Mouse (Mus musculus) c-Kit-negative CD71-positive TER-119-positive erythroid progenitor cells, embryonic 14.5 days (primary cell): ENCODE results near the gene Ppp4r3b.

Source experiments
- DNase-seq: peaks from one replicate; pipeline ENCODE4 v3.0.0-alpha.2; 2013; ENCODE audit warnings: low read depth, low spot score

Gene Ppp4r3b

DNA sequence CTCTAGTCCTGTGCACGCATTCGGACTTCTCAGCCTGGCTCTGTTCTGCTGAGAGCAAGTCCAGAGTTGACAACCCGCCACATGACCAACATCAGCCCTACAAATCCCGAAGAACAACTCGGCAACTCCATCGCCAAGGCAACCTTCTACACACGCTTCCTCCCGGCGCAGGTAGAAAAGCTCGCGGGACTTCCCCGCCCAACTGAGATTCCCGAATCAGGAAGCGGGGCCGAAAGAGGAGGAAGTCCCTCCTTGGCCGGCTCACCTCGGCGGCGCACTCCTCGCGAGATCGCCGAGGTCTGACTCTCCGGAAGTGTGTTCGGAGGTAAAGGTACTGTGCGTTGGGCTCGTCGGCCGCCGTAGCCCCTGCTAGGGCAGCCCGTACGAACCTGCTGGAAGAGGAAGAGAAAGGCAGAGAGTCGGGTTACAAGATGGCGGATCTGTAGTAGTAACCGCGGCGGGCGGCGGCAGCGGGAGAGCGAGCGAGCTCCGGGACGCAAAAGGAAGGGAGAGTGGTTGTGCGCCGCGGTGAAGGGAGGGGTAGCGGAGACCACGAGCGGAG is at the start of gene Ppp4r3b:
Gene Ppp4r3b, plus strand, starts transcription at position 328 of the 562 bp plus-strand sequence.
- peak; percentile 88 for DNase-seq

- no peak for DNase-seq
These were observed 42.8 kb upstream of the Ppp4r3b start for GRCm38 (mm10) chr11:29129862-29130384.

GRCm38 (mm10) chr11:29130385-29131355 is 42.0 kb upstream of the Ppp4r3b start, which contains the start of gene Pnpt1:
Gene Pnpt1, plus strand, starts transcription at chr11:29130744.
- peak; percentile 83 for DNase-seq

DNA sequence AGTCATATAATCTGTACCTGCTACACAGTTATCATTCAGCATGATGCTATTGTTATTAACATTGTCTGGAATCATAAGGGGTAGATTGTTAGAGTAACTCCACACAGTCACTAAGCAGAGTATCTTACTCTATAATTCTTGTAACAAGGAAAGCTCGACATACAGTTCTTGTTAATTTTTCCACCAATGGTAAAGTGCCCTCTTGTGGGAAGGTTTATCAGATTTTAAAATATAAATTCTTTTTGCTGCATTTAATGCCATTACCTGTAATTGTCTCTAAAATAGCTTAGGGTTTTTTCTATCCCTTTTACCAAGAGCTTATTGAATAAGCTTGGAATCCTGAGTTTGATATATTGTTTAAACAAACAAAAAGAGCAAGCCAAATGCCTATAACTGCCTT is 32.0 kb upstream of the Ppp4r3b start:
- no peak for DNase-seq

DNA sequence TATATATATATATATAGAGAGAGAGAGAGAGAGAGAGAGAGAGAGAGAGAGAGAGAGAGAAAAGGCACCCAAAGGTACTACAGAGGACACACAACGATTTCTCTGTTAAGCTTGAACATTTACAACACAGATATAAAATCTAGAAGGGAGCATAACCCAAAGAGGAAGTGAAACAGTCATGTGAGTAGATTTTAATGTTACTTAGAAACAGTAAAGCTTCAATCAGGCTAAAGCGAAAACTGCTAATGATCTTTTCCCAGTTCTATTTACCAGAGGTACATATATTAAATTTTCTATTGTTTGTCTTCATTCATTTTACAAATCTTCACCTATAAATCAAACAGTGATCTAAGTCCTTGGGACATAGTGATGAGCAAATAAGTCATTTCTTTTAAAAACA is 23.8 kb upstream of the Ppp4r3b start:
- DNase-seq, result no peak

DNA sequence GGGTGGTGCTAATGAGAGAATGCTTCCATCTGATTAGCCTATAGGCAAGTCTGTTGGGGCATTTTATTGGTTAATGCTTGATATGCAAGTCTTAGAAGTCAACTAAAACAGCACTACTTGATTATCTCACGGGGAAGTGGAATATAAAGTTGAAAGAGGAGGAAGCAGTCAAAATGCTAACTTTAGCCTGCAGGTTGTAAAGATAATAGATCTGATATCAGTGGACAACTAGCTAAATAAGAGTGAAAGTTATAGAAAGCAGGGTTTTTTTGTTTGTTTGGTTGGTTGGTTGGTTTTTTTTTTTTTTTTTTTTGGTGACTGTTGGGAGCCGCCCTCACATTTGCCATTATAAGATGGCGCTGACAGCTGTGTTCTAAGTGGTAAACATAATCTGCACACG is 9.1 kb upstream of the Ppp4r3b start:
- no peak for DNase-seq

DNA sequence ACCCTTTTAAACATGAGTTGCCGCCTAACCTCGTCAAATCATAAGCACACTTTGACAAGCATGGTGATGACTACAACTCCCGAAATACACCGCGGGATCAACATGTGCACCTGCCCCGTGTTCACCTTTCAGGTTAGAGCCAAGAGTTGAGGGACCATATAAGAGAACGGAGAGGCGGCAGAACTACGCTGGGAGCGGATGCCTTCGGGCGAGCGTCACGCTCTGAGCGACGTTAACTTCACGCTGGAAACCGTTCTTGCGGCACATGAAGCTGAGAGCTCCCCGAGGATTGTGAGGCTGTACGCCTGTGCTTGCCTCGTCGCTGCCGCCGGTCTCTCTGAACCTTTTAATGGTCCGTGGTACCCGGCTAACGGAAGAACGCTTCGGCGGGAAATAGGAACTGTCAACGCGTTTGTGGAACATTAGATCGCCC is 715 bp upstream of the Ppp4r3b start:
- DNase-seq, result peak; percentile 48

DNA sequence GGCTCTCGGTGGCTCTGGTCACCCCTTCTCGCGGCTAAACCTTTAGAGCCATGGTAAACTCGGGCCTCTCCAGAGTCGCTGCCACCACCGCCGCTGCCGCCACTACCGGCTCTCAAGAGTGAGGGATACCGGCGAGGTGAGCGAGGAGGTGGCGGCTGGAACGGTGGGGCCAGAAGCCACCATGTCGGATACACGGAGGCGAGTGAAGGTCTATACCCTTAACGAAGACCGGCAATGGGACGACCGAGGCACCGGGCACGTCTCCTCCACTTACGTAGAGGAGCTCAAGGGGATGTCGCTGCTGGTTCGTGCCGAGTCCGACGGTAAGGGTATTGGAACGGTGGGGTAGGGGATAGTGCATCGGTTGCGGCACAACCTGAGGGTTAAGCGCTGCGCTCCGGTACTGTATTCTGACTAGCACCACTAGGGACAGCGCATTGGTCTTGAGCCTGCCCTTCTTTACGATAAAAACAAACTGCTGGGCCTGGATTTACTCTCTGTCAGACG is 488 bp downstream of the Ppp4r3b start:
- DNase-seq, result peak; percentile 56

DNA sequence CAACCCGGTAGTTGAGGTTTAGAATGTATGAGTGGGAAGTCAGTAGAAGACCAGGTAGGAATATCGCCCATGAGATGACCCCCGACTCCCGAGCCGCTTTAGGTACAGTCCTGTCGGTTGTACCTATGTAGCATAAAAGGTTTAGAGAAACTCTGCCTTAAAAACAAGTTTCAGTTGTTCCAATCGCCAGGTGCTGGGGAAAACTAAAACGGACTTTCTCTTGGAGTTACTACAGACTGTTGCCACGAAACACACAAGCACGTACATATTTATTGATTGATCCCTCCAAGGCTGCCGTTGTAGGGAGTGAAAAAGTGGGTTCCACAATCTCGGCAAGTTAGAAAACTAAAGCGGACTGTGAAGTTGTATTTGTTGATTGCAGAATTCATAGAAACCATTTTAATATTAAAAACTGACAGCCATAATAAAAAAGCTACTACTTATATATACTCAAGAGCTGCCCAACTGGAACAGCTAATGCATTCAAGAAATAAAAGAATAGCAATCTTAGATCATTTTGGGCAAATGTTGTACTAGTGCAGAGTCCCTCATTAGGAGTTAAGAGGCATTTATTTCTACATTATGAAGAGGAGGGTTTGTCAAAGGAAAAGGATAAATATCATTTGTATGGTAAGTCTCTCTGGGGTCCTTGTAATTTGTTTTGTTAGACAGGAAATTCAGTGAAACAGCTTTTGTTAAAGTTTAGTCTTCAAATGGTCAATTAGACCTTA is 1.2 kb downstream of the Ppp4r3b start:
- DNase-seq, result peak; percentile 27

GRCm38 (mm10) chr11:29179319-29179718 is 6.6 kb downstream of the Ppp4r3b start:
- DNase-seq, result no peak

DNA sequence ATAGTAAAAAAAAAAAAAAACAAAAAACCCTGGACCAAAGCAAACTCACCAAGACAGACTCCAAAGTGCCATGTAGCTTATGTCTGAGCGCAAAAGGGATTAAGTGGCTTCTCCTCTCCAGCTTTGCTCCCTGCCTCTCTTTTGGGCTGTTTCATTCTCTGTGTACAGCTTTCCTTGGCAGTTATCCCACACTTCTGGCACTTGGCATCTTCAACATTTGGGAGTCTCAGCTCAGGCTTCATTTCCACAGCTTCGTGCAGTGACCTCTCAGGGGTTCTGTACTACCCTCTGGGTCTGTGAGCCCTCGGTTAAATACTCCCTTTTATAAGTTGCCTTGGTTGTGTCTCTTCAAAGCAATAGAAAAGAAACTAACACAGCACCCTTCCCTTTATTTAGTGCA is 8.0 kb downstream of the Ppp4r3b start:
- DNase-seq, result no peak

DNA sequence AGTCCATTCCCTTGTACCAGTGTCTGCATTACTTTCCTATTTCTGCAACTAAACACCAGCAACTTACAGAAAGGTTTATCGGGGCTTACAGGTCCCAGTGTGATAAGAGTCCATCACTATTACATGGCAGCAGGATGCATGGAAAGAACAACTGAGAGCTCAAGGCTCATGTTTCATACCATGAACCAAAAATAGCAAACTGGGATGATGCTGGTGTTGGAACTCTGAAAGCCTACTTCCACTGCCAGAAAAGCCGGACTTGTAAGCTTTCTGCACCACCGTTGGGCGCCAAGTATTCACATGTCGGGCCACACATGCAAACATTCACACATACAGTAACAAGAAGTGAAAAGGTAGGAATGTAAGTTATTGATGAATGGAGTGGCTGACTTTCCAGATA is 9.1 kb downstream of the Ppp4r3b start:
- DNase-seq, result no peak

DNA sequence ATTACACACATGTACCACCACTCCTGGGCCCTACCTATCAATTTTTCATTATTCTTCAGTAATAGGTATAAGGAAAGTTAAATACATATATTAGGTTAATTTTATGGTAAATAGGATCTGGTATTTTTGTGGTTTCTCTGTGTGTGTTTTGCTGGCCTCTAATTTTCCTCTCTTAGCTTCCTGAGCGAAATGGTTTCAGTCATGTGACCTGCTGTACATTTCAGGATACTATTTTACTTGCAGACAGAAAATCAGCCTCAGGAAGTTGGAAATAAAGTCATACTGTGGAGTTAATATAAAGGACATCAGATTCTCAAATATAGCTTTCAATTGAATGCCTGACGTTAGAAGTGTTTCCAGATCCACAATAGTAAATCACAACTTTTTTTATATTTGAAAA is 16.3 kb downstream of the Ppp4r3b start:
- DNase-seq, result no peak

DNA sequence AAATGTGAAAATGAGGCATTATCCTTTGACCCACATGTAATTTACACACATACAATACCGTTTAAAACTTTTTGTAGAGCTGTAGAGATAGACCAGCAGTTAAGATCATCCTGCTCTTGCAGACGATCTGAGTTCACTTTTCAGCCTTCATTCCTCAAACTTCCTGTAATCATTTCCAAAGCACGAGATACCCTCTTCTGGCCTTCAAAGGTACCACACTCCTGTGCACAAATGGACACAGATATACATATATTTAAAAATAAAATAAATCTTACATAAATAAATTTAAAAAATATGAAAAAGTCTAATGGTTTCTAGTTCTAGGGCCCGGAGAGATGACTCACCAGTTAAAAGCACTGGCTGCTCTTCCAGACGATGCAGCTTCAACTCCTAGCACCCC is 31.0 kb downstream of the Ppp4r3b start:
- no peak for DNase-seq

- no peak for DNase-seq
These were observed 37.1 kb downstream of the Ppp4r3b start for GRCm38 (mm10) chr11:29209774-29210173.

GRCm38 (mm10) chr11:29216196-29216595 is 43.5 kb downstream of the Ppp4r3b start:
- no peak for DNase-seq

GRCm38 (mm10) chr11:29219055-29219454 is 46.4 kb downstream of the Ppp4r3b start:
- no peak for DNase-seq

DNA sequence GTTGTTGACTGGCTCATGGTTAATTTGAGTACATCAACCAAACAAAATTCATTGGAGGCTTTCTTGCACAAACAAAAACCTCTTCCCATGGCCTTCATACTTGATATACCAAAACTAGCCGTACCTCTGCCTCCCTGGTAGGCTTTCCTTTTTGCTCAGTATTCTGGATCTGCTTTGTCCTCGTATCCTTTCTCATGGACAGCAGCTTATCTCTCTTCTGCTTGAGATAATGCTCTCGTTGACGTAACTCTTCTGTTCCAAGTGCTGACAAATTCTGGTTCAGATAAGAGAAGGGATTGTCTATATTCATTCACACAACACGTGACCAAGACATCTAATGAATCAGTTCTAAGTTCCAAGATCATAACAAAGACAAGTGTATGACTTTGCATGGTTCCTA is 49.6 kb downstream of the Ppp4r3b start:
- no peak for DNase-seq

DNA sequence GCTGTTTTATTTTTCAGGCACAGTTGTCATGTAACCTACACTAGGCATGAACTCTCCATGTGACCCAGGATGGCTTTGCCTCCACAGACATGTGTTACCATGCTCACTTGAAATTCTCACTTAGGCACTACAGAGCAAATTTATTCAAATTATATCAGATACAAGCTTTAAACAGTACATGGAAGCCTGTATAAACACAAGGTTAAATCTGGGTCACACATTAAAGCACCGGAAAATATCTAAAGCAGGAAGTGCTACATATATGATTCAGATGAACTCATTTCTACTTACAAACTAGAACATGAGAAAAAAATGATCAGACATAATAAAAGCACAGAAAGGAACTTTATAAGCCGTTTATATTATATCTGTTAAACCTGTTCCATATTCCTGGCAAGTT is 52.1 kb downstream of the Ppp4r3b start:
- no peak for DNase-seq

DNA sequence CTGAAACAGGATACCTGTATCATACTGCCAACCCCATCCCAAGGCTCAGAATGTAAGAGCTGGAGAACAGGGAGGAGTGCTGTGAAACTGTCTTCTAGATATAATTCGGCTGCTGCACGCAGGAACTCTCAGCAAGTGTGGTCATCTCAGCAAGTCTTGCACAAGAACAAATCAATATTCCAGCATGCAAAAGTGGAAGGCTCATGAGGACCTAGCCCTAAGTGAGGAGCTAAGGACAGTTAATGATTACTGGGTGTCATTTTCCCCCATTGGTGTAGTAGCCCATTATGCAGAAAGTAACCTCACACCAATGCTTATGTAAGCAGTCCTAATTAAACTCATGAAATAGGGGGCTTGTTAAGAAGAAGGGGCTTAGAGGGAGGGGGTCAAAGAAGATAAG is 56.3 kb downstream of the Ppp4r3b start:
- DNase-seq, result no peak

- DNase-seq, result no peak
These were observed 60.9 kb downstream of the Ppp4r3b start for GRCm38 (mm10) chr11:29233569-29233968.

DNA sequence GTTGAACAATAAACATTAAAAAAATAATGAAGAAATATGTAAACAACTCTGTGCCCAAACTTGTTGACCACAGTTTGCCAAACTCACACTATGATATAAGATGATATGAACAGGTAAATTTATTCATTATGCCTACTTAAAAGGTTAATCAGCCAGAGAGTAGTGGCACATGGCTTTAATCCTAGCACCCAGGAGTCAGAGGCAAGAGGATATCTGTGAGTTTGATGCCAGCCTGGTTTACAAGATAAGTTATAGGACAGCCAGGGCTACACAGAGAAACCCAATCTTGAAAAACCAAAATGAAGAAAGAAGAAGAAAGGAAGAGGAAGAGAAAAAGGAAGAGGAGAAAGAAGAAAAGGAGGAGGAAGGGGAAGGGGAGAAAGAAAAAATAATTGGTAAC is 64.7 kb downstream of the Ppp4r3b start:
- DNase-seq, result no peak
